Mouse (Mus musculus): ENCODE results near the gene Spib. TPM values are rescaled to one million over a fixed set of nuclear protein-coding genes. Genes with fewer than 3 reads are reported as not detected.
A peak's percentile ranks its signal among the peaks of the same experiment; 100 is the strongest.

The Spib gene
- polyA plus RNA-seq, 1 experiment from 2014 or later: not detected

DNA sequence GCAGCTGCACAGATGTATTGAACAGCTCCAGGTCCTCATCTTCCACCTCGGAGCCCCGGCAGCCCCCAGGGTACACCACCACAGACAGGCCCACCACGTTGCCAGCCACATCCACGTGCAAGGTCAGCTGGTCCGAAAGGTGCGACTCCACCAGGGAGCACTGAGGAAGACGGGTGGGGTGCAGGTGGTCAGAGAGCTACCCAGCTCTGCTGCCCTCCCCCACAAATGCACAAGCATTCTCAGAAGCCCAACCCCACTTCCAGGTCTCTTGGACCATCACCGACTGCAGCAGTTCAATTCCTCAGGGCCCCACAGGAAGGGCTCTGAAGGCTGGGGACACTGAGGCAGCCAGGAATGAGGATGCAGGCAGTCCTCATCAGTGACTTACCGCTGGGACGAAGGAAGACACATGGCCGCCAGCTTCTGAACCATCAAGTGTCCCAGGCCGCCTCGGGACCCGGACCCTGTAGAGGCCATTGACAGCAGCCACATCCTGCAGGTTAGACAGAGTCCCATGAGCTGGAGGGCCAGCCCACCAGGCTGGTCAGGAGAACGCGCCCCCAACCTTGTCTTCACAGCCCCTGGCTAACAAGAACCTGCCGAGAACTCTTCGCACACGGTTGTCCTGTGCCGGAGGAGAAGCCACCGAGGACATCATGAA, 39.6 kb downstream of the Spib start:
- H3K4me3 ChIP-seq: no peak overlapping the region
- peaks cover 53% of the 10 kb centered on the region for H3K36me3 ChIP-seq
- H3K4me2 ChIP-seq (replicated peaks): no peak overlapping the region
- no peak overlapping the region; the same call in 1 of the 2 replicates for H3K9ac ChIP-seq (replicated peaks)
- H3K9me3 ChIP-seq: no peaks in the 10 kb centered on the region
- no peak for ATAC-seq (ENCODE audit: low FRiP score, low read depth)
- H3K27ac ChIP-seq (replicated peaks): no peak overlapping the region
- peaks cover 20% of the 10 kb centered on the region for H3K4me1 ChIP-seq
- WGBS: 96% methylated on average over 21 of the region's 21 CpGs
- H3K27me3 ChIP-seq: no peaks in the 10 kb centered on the region

DNA sequence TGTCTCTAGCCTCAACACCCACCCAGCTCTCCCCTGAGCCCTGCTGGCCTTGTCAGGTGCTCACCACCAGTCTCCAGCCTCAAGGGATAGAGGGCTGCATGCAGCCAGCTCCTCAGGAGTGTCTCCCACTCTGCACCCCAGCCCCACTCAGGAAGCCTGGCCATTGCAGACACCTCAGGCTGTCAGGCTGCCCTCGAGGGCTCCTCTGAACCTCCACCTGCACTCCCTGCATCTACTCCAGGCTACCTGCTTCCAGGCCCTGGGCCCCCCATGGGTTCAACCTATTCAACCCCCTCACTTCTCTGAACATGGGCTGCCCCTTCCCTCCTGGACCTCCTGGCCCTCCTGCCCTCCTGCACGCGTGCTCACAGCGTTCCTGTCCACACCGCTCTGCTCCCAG, 40.5 kb downstream of the Spib start:
- 96% methylated on average over 5 of the region's 5 CpGs for WGBS
- Histone ChIP-seq H3K36me3 (peaks cover 53% of the 10 kb centered on the region), H3K9me3 (no peaks in the 10 kb centered on the region), H3K9ac (replicated peaks) (no peak overlapping the region), H3K27me3 (no peaks in the 10 kb centered on the region), H3K27ac (replicated peaks) (no peak overlapping the region), H3K4me3 (no peak overlapping the region), H3K4me2 (replicated peaks) (no peak overlapping the region), H3K4me1 (peaks cover 18% of the 10 kb centered on the region)
- no peak for ATAC-seq (ENCODE audit: low FRiP score, low read depth)

DNA sequence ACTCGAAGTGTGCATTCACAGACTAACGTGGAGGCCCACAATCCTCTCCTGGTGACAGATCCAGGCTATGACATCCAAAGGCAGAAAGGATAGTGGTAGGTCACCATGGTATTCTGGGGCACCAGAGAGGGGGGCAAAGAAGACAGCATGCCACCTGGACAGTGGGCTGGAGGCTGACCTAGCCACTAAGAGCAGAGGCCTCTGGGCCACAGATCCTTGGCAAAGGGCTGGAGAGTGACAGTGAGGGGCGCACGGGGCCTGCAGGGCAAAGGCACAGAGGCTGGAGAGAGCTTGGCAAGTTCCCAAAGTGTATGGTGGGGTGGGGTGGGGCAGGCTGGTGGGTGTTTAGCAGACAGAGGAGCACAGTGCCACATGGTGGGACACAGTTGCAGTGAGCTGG, 41.6 kb downstream of the Spib start:
- Histone ChIP-seq H3K36me3 (peaks cover 53% of the 10 kb centered on the region), H3K4me2 (replicated peaks) (no peak overlapping the region), H3K4me1 (peaks cover 12% of the 10 kb centered on the region), H3K9ac (replicated peaks) (0 out of 2 replicates have a peak overlapping the region, but pooled peaks have one; percentile 8), H3K27ac (replicated peaks) (no peak overlapping the region), H3K9me3 (no peaks in the 10 kb centered on the region), H3K27me3 (no peaks in the 10 kb centered on the region), H3K4me3 (no peak overlapping the region)
- WGBS: 96% methylated on average over 4 of the region's 4 CpGs
- ATAC-seq (ENCODE audit: low FRiP score, low read depth): no peak

DNA sequence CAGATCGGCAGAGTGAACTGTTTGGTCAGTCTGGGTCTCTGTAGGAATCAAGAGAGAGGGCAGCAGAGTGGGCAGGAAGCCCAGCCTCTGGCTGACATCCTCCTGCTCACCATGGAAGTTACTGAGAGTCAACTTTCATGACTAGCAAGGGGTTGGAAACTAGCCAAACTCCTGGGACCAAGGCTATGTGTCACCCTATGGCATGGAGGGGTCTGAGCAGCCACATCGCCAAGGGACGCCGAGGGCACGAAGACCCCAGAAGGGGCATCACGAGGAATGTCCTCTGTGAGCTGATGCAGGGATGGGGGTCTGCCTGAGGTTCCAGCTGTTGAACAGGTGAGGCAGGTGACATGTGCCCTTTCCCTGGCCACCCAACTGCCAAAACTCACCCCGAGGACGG, 43.3 kb downstream of the Spib start:
- no peak overlapping the region for H3K9ac ChIP-seq (replicated peaks)
- peaks cover 48% of the 10 kb centered on the region for H3K36me3 ChIP-seq
- H3K4me1 ChIP-seq: no peaks in the 10 kb centered on the region
- no peak for ATAC-seq (ENCODE audit: low FRiP score, low read depth)
- 91% methylated on average over 8 of the region's 8 CpGs for WGBS
- no peak overlapping the region for H3K27ac ChIP-seq (replicated peaks)
- no peaks in the 10 kb centered on the region for H3K27me3 ChIP-seq
- no peaks in the 10 kb centered on the region for H3K9me3 ChIP-seq
- H3K4me2 ChIP-seq (replicated peaks): no peak overlapping the region
- H3K4me3 ChIP-seq: no peak overlapping the region

DNA sequence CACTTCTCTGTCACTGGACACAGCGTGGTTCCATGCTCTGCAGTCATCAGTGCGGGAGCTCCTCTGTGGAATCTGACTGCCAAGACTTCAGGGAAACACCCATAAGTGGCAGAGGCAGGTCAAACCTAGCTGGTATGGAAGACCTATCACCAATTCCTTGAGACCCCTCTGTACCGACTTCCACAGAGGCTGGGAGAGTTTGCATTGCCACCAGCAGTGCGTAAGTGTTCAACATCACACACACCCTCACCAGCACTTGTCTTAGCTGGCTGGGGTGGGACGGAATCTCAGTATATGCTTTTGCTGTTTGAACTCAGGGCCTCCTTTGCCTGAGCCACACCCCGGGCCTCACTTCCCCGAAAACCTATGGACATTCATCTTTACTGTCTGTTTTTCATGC, 43.9 kb downstream of the Spib start:
- Histone ChIP-seq H3K4me1 (no peaks in the 10 kb centered on the region), H3K9ac (replicated peaks) (no peak overlapping the region), H3K4me2 (replicated peaks) (no peak overlapping the region), H3K36me3 (peaks cover 43% of the 10 kb centered on the region), H3K9me3 (no peaks in the 10 kb centered on the region), H3K27ac (replicated peaks) (no peak overlapping the region), H3K4me3 (no peak overlapping the region), H3K27me3 (no peaks in the 10 kb centered on the region; the same call in 1 of the 2 replicates)
- 92% methylated on average over 7 of the region's 7 CpGs for WGBS
- ATAC-seq (ENCODE audit: low FRiP score, low read depth): no peak

DNA sequence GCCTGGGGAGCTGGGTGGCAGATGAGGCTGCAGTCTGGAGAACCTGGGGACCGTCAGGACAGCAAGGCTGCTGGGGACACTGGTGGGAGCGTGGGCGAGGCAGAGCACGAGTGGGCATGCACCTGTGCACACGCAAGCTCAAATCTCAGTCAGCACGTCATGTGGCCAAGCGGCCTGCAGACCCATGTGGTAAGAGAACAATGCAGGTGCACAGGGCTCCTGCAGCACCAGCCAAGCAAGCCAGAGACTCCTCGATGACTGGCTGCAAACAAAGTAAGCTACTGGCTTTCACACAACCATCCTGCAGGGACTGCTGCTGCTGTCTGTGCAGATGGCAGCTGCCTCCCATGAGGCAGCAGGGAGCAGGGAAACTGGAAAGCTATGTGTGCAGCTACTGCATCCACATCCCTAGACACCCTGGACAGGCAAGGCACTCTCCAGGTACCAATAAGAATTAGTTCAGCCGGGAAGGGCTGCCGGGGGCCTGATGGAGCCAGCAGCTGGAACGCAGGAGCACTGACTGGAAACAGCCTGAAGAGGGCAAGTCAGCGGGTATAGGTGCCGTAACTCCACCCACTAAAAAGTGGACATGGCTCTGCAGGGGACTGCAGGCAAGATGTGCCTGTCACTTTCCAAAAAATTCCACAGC, 44.8 kb downstream of the Spib start:
- no peak for ATAC-seq (ENCODE audit: low FRiP score, low read depth)
- 65% methylated on average over 13 of the region's 13 CpGs for WGBS
- Histone ChIP-seq H3K4me3 (no peak overlapping the region), H3K4me2 (replicated peaks) (no peak overlapping the region), H3K9me3 (no peaks in the 10 kb centered on the region), H3K27me3 (peaks cover 8% of the 10 kb centered on the region), H3K9ac (replicated peaks) (no peak overlapping the region), H3K36me3 (peaks cover 34% of the 10 kb centered on the region), H3K27ac (replicated peaks) (no peak overlapping the region; the same call in 1 of the 2 replicates), H3K4me1 (no peaks in the 10 kb centered on the region)

DNA sequence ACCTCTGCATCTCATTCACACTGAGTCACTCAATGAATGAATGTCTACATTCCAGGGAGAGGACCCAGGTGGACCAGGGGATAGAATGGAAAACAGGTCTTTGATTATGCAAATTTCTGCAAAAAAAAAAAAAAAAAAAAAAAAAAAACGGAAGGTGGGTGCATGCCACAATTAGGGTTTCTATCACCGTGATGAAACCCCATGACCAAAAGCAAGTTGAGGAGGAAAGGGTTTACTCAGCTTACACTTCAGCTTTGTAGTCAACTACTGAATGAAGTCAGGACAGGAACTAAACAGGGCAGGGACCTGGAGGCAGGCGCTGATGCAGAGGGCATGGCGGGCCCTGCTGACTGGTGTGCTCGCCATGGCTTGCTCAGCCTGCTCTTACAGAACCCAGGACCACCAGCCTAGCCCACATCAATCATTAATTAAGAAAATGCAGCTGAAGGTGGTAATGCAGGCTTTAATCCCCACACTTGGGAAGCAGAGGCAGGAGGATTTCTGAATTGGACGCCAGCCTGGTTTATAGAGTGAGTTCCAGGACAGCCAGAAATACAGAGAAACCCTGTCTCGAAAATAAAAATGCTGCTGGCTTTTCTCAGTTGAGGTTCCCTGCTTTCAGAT, 46.2 kb downstream of the Spib start:
- Histone ChIP-seq H3K9me3 (no peaks in the 10 kb centered on the region), H3K36me3 (peaks cover 20% of the 10 kb centered on the region), H3K4me1 (no peaks in the 10 kb centered on the region), H3K27ac (replicated peaks) (no peak overlapping the region), H3K9ac (replicated peaks) (no peak overlapping the region), H3K4me2 (replicated peaks) (no peak overlapping the region), H3K27me3 (peaks cover 18% of the 10 kb centered on the region), H3K4me3 (no peak overlapping the region)
- no peak for ATAC-seq (ENCODE audit: low FRiP score, low read depth)
- 79% methylated on average over 7 of the region's 7 CpGs for WGBS

DNA sequence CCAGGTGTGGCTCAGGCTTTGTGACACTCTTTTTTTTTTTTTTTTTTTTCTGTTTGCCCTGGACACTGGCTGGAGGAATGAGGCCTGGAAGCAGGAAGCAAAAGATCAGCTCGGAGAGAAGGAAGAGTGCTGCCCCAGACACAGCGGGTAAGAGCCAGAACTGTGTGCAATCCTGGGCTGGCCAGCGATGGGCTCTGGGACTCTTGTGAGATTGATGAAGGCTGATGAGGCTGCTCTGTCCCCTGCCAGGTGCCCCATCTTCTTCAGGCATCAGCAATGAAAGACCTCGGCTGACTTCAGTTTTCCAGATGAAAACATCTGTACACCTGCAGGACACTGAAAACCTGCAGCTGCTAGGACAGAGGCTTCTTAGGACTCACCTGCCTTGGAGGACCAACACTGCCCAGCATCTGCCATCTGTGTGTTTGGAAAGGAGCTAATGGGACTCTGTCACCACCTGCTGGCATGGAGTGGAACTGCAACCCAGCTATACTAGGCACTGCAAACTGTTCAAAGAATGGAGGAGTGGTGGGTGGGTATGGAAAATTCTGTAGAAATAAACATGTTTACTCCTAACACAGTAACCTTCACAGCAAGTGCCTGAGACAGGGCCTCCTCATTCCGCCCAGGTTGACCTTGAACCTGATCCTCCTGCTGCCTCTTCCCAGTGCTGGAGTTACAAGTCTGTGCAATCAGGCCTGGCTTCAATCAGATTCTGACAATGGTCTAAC, 46.9 kb downstream of the Spib start:
- 28% methylated on average over 5 of the region's 5 CpGs for WGBS
- Histone ChIP-seq H3K27ac (replicated peaks) (no peak overlapping the region), H3K9me3 (no peaks in the 10 kb centered on the region), H3K36me3 (peaks cover 14% of the 10 kb centered on the region), H3K4me3 (no peak overlapping the region), H3K4me1 (no peaks in the 10 kb centered on the region), H3K4me2 (replicated peaks) (no peak overlapping the region), H3K9ac (replicated peaks) (no peak overlapping the region), H3K27me3 (peaks cover 24% of the 10 kb centered on the region)
- ATAC-seq (ENCODE audit: low FRiP score, low read depth): peak; percentile 79

DNA sequence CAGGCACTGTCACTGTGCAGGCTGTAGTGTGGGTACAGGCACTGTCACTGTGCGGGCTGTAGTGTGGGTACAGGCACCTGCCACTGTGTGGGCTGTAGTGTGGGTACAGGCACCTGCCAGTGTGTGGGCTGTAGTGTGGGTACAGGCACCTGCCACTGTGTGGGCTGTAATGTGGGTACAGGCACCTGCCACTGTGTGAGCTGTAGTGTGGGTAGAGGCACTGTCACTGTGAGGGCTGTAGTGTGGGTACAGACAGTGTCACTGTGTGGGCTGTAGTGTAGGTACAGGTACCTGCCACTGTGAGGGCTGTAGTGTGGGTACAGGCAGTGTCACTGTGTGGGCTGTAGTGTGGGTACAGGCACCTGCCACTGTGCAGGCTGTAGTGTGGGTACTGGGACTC, 47.8 kb downstream of the Spib start:
- no peak for ATAC-seq (ENCODE audit: low FRiP score, low read depth)
- no peaks in the 10 kb centered on the region for H3K9me3 ChIP-seq
- H3K27me3 ChIP-seq: peaks cover 33% of the 10 kb centered on the region
- no peak overlapping the region for H3K4me3 ChIP-seq
- H3K36me3 ChIP-seq: peaks cover 7% of the 10 kb centered on the region
- no peak overlapping the region for H3K27ac ChIP-seq (replicated peaks)
- no peak overlapping the region for H3K9ac ChIP-seq (replicated peaks)
- H3K4me1 ChIP-seq: no peaks in the 10 kb centered on the region
- WGBS: 88% methylated on average over 1 of the region's 1 CpGs
- no peak overlapping the region for H3K4me2 ChIP-seq (replicated peaks)

DNA sequence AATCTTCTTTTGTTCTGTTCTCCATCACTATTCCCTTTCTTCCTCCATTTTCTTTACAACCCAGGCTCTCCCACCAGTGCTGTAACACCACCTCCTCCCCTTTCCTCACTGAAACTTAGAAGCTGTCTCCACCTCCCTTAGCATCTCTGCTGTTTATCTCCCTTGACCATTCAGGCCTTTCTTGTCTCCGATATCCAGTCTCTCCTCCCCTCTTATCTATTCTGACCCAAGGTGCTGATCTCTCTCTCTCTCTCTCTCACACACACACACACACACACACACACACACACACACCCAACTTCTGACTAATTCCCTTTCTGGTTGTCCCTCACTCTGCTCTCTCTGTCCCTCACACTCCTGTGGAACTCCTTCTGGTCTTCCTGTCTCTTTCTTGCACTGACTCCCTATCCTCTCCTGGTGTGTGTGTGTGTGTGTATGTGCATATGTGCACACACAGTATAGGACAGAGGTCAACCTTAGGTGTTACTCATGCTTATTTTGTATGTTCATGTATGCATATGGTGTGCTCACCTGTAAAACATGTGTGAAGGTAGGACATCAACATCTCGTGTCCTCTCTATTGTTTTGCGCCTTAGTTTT, 48.9 kb downstream of the Spib start:
- no peak overlapping the region for H3K4me2 ChIP-seq (replicated peaks)
- H3K4me1 ChIP-seq: no peaks in the 10 kb centered on the region
- 84% methylated on average over 3 of the region's 3 CpGs for WGBS
- ATAC-seq (ENCODE audit: low FRiP score, low read depth): no peak
- peak overlapping the region; percentile 5; the same call in 1 of the 2 replicates for H3K9ac ChIP-seq (replicated peaks)
- no peaks in the 10 kb centered on the region for H3K9me3 ChIP-seq
- peaks cover 40% of the 10 kb centered on the region for H3K27me3 ChIP-seq
- no peaks in the 10 kb centered on the region for H3K36me3 ChIP-seq
- H3K27ac ChIP-seq (replicated peaks): no peak overlapping the region
- H3K4me3 ChIP-seq: no peak overlapping the region

Data from midbrain, embryonic 12.5 days (tissue).